Mouse (Mus musculus) hindbrain, postnatal 0 days (tissue): Measurements from ENCODE around the gene Gucd1. TPM values are rescaled to one million over a fixed set of nuclear protein-coding genes. Genes with fewer than 3 reads are reported as not detected.
"Not testable (repeated sequence)": the region's sequence is repeated elsewhere in the genome, so short reads cannot be mapped to it uniquely, and the experiment has no call there.

Experiments used
- ATAC-seq: fragments of 200-750 bp; cut with Nextera tagmentation; 2 replicates; pipeline ENCODE4 v1.8.0; 2017; ENCODE audit warnings: mild to moderate bottlenecking, moderate TSS enrichment, moderate library complexity
- DNase-seq: peaks from one replicate; pipeline ENCODE4 v3.0.0-alpha.2; 2015; ENCODE audit warnings: low spot score
- H3K27ac ChIP-seq: fragments of 300-500 bp; sonication (generic); 2 replicates; pipeline ENCODE4 v1.5.1; 2014; ENCODE audit warnings: mild to moderate bottlenecking
- H3K27me3 ChIP-seq: fragments of 300-500 bp; sonication (generic); 2 replicates; pipeline ENCODE4 v1.6.1; 2014; ENCODE audit warnings: low read length, mixed read lengths; ENCODE audit not compliant: insufficient read depth
- H3K36me3 ChIP-seq: fragments of 300-500 bp; sonication (generic); 2 replicates; pipeline ENCODE4 v1.6.1; 2014; ENCODE audit warnings: low read length, mixed read lengths; ENCODE audit not compliant: insufficient read depth
- H3K4me1 ChIP-seq: fragments of 300-500 bp; sonication (generic); 2 replicates; pipeline ENCODE4 v1.6.1; 2014; ENCODE audit warnings: antibody characterized with exemption, low read length, mixed read lengths; ENCODE audit not compliant: insufficient read depth
- H3K4me2 ChIP-seq: fragments of 300-500 bp; sonication (generic); 2 replicates; pipeline ENCODE4 v1.6.1; 2014; ENCODE audit warnings: low read depth, mild to moderate bottlenecking, low read length, moderate library complexity, mixed read lengths
- H3K4me3 ChIP-seq: fragments of 300-500 bp; sonication (generic); 2 replicates; pipeline ENCODE4 v1.5.1; 2014; ENCODE audit warnings: low read length
- H3K9ac ChIP-seq: fragments of 300-500 bp; sonication (generic); replicated peaks from 2 replicates; pipeline ENCODE4 v1.6.1; 2014; ENCODE audit warnings: mild to moderate bottlenecking, low read length, moderate library complexity, mixed read lengths
- H3K9me3 ChIP-seq: fragments of 300-500 bp; sonication (generic); 2 replicates; pipeline ENCODE4 v1.6.1; 2016; ENCODE audit warnings: low read length, mixed read lengths
- CTCF ChIP-seq: IDR thresholded peaks from 2 replicates; pipeline ENCODE4 v1.5.1; 2016; ENCODE audit warnings: antibody characterized with exemption, control low read depth, low read depth
- WGBS: fragments of 180-500 bp; shearing (Covaris S2); extraction: QIAGEN DNeasy Blood & Tissue Kit; methylation state at CpG from one replicate; pipeline ENCODE4 v1.1.7; 2014; 5-methylcytosine and 5-hydroxymethylcytosine counted together
- polyA plus RNA-seq: library from polyadenylated mRNA; unstranded; fragments of >200 nt; fragmentation: Nextera tagmentation; extraction: Ambion mirVana; gene quantifications from 2 replicates; pipeline ENCODE4 v1.2.1, GENCODE M21; 2015
- total RNA-seq: library from RNA; depleted of rRNA; stranded (reverse); fragments of >200 nt; gene quantifications from 2 replicates; pipeline ENCODE4 v1.2.3, GENCODE M21; 2014

The Gucd1 gene
- total and polyA plus RNA-seq, 2 experiments from 2014 or later = 15.6 to 44.3 TPM

DNA sequence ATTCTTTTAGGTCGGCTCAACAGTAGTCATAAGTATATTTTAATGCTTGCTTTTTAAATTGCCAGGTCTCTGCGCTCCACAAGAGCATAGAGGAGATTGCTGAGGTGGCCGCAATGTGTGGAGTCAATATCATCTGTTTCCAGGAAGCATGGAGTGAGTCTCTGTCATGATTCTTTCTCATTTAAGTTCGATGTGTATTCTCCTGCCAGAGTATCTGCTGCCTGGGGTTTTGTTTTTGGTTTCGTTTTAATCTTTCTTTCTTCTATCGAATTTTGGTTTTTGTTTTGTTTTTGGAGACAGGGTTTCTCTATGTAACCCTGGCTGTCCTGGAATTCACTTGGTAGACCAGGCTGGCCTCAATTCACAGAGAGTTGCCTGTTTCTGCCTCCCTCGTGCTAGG is 102.8 kb downstream of the Gucd1 start:
- Histone ChIP-seq H3K9me3 (no peaks in the 10 kb centered on the region), H3K4me2 (no peak overlapping the region), H3K36me3 (no peaks in the 10 kb centered on the region), H3K4me1 (no peaks in the 10 kb centered on the region), H3K27ac (no peak overlapping the region), H3K4me3 (no peak overlapping the region), H3K27me3 (no peaks in the 10 kb centered on the region), H3K9ac (no peak overlapping the region)
- no peak for TF ChIP-seq CTCF
- ATAC-seq = no peak
- DNase-seq = no peak
- WGBS = 85% methylated on average over 7 of the region's 7 CpGs

GRCm38 (mm10) chr10:75412114-75413103 is 105.4 kb downstream of the Gucd1 start:
- no peak for ATAC-seq
- 48% methylated on average over 27 of the region's 27 CpGs for WGBS
- no peaks in the 10 kb centered on the region for H3K9me3 ChIP-seq
- no peak for TF ChIP-seq CTCF
- H3K27me3 ChIP-seq = no peaks in the 10 kb centered on the region
- no peak overlapping the region for H3K9ac ChIP-seq
- no peak overlapping the region for H3K4me3 ChIP-seq
- H3K27ac ChIP-seq = no peak overlapping the region
- no peaks in the 10 kb centered on the region for H3K36me3 ChIP-seq
- no peak for DNase-seq
- H3K4me1 ChIP-seq = no peaks in the 10 kb centered on the region
- H3K4me2 ChIP-seq = peak overlapping the region; percentile 30

DNA sequence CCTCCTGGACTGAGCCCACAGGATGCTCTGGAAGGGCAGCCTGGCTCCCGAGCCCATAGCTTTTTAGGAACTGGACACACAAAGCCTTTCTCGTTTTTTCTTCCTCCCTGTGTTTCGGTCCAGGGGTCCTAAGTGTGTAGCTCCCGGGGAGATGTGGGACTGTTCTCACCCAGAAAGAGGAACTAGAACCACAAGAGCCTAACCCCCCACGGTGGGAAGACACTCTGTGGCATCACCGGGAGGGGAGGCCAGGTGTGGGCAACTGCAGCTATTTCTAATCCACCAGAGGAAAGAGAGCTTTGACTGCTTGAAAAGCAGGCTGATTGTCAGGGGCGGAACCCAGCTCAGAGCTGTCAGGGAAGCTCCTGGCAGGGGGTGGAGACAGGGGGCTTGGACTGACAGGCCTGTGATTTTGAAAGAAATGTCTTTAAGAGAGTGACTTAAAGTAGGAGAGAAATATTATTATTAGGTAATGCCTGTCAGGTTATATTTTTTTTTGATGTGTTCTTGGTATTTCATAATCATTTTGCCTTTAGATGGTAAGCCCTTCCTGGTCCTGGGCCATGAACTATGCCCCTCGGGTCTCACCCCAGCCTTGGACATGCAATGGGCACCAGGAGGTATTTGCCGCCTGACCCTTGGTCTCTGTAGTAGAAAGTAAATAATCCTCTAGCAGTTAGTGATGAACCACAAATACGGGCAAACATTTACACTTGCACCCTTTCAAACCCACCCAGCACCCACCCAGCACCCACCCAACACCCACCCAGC is 106.2 kb downstream of the Gucd1 start:
- H3K9ac ChIP-seq, H3K4me2 ChIP-seq, H3K4me1 ChIP-seq, H3K9me3 ChIP-seq, ATAC-seq, H3K36me3 ChIP-seq, DNase-seq, H3K4me3 ChIP-seq, H3K27me3 ChIP-seq, H3K27ac ChIP-seq: not testable (repeated sequence)
- WGBS = 45% methylated on average over 8 of the region's 10 CpGs

GRCm38 (mm10) chr10:75407741-75408140 is 110.0 kb downstream of the Gucd1 start:
- 76% methylated on average over 4 of the region's 4 CpGs for WGBS
- no peaks in the 10 kb centered on the region for H3K36me3 ChIP-seq
- no peak overlapping the region for H3K9ac ChIP-seq
- no peak for DNase-seq
- no peak for TF ChIP-seq CTCF
- H3K27me3 ChIP-seq = no peaks in the 10 kb centered on the region
- no peak overlapping the region for H3K4me3 ChIP-seq
- H3K27ac ChIP-seq = no peak overlapping the region
- ATAC-seq = no peak
- H3K4me1 ChIP-seq = no peaks in the 10 kb centered on the region
- no peaks in the 10 kb centered on the region for H3K9me3 ChIP-seq
- no peak overlapping the region for H3K4me2 ChIP-seq

DNA sequence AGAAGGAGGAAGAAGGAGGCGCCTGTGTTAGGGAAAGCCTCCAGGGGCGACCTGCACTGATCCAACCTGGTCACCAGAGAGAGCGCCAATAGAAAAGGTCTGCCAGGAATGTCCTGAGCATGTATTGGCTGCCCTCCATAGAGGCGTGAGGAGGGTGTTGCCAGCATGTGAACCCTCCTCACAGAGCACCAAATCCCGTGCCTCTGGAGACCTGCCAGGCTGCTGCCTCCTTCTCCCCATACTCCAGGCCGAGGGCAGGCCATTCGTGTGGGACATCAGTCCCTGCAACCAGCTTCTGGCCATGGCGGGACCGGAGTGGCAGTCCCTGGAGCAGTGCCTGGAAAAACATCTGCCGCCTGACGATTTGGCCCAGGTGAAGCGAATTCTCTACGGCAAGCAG is 111.0 kb downstream of the Gucd1 start:
- Histone ChIP-seq H3K36me3 (no peaks in the 10 kb centered on the region), H3K27me3 (no peaks in the 10 kb centered on the region), H3K4me1 (no peaks in the 10 kb centered on the region), H3K4me2 (peak overlapping the region; percentile 10; the same call in 1 of the 2 replicates), H3K27ac (no peak overlapping the region), H3K4me3 (no peak overlapping the region), H3K9ac (no peak overlapping the region), H3K9me3 (no peaks in the 10 kb centered on the region)
- 25% methylated on average over 13 of the region's 13 CpGs for WGBS
- ATAC-seq = 0 out of 2 replicates have a peak, but pooled peaks have one; percentile 27
- no peak for TF ChIP-seq CTCF
- DNase-seq = peak; percentile 32

DNA sequence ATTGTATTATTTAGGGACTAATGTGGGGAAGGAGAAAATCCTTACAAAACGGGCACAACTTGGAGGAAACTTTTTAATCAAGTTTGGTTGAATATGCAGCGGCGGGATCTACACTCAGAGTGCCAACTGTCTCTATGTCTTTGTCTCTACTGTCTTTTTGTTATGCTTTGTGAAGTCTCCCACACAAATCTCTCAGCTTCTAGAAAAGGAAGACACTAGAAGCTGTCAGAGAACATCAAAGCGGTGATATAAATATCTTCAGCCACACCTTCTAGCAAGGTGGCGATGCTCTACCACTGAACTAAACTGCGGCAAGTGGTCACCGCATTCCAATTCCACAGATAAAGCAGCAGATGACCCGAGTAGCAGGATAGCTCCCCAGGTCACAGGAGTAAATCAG is 111.9 kb downstream of the Gucd1 start:
- Histone ChIP-seq H3K36me3 (no peaks in the 10 kb centered on the region), H3K9ac (no peak overlapping the region), H3K27me3 (no peaks in the 10 kb centered on the region), H3K4me3 (no peak overlapping the region), H3K9me3 (no peaks in the 10 kb centered on the region), H3K4me2 (no peak overlapping the region), H3K4me1 (no peaks in the 10 kb centered on the region), H3K27ac (no peak overlapping the region)
- TF ChIP-seq CTCF = no peak
- no peak for ATAC-seq
- DNase-seq = no peak
- WGBS = 94% methylated on average over 8 of the region's 8 CpGs
